Mouse (Mus musculus): Measurements from ENCODE around the gene BC029722.

GRCm38 (mm10) chr2:155774261-155774926 lies 44.8 kb downstream of the BC029722 start:
- TF ChIP-seq CTCF (IDR thresholded peaks at IDR 0.05; ENCODE audit: borderline replicate concordance, control insufficient read depth, extremely low read depth, insufficient read depth, low read length, poor library complexity) (no peak), POLR2A (IDR thresholded peaks at IDR 0.05; ENCODE audit: control insufficient read depth, extremely low read depth, insufficient read depth, low read length, poor library complexity) (no peak)

Measured in thymus, adult 2 months (tissue).